Mouse (Mus musculus): ENCODE data around the gene Adam8.

DNA sequence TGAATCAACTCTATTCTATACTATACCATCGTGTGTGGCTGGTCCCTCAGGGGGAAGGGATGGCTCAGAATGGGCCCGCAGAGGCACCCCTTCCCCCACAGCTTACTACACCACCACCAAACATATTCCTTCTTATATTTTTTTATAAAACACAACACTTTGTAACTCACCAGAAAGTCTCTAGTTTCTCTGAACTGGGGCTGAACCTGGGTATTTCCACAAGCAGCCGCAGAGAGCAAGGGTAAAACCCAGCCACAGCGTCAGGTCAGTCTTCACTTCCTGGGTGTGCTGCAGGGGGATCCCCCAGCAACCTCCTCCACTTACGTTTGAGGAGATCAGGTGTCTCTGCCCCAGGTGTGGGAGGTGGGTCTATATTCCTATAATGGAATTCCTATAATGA lies 23.9 kb downstream of the Adam8 start:
- TF ChIP-seq CTCF (IDR thresholded peaks at IDR 0.05; ENCODE audit: insufficient read depth, low read length) (no peak), POLR2A (IDR thresholded peaks at IDR 0.05; ENCODE audit: borderline replicate concordance, extremely low read depth, low read depth, low read length) (no peak)

Data from lung, adult 2 months (tissue).